ENCODE assay signal across 9 mouse cellular contexts in the genomic region with DNA sequence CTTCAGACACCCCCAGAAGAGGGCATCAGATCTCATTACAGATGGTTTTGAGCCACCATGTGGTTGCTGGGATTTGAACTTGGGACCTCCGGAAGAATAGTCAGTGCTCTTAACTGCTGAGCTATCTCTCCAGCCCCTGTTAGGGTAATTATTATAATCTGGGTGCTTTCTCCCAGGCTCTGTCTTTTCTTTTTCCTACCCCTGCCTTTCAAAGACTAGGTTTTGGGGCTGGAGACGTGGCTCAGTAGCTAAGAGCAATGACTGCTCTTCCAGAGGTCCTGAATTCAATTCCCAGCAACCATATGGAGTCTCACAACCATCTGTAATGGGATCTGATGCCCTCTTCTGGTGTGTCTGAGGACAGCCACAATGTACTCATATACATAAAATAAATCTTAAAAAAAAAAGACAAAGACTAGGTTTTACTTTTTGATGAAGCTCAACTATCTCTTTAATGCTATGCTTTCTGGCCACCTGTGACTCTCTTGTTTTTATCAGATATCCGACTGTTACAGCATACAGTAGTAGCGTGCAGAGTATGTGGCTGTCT. TPM values are rescaled to one million over a fixed set of nuclear protein-coding genes. Genes with fewer than 3 reads are reported as not detected.
DNase-seq lines count a peak whose midpoint lies in the region; ATAC-seq and TF ChIP-seq lines count a peak whose summit lies in the region.
"Had no signal": no experiment of that assay in that cellular context is flagged by ENCODE, and none has a peak within 500 bp of the region (broad histone marks: within the 10 kb centered on the region; RNA-seq: fewer than 3 reads in every experiment).

No protein-coding gene starts in this region.

- peak overlapping the region in 1 of 2 experiments; percentile 83; a peak in 2 of 4 replicates for H3K4me3 ChIP-seq in heart, embryonic 14.5 days (ENCODE audit: control insufficient read depth in 1 of 2, insufficient read depth in 1 of 2, low read depth in 1 of 2, low read length in 2 of 2)
- H3K4me3 ChIP-seq in cortical plate, adult 2 months (ENCODE audit: insufficient read depth, low read length): peak overlapping the region; percentile 87; the same call in 1 of the 2 replicates
- peak overlapping the region; percentile 73 for H3K4me3 ChIP-seq in hindbrain, embryonic 12.5 days
- H3K4me3 ChIP-seq in midbrain, embryonic 11.5 days (ENCODE audit: low read depth, low read length): peak overlapping the region; percentile 91

- no peaks in the 10 kb centered on the region for H3K9me3 ChIP-seq in heart, embryonic 14.5 days (ENCODE audit: control insufficient read depth, low read length)
- no peaks in the 10 kb centered on the region for H3K9me3 ChIP-seq in hindbrain, embryonic 12.5 days (replicated peaks)
- no peaks in the 10 kb centered on the region for H3K9me3 ChIP-seq in midbrain, embryonic 11.5 days (ENCODE audit: control insufficient read depth, low read length)

- no peaks in the 10 kb centered on the region for H3K27me3 ChIP-seq in heart, embryonic 14.5 days (ENCODE audit: control insufficient read depth, insufficient read depth, low read length)
- H3K27me3 ChIP-seq in hindbrain, embryonic 12.5 days: no peaks in the 10 kb centered on the region; the same call in 1 of the 2 replicates
- no peaks in the 10 kb centered on the region; the same call in 1 of the 2 replicates for H3K27me3 ChIP-seq in midbrain, embryonic 11.5 days (ENCODE audit: control insufficient read depth, insufficient read depth, low read length)

- no peak for TF ChIP-seq POLR2A in cortical plate, adult 2 months (IDR thresholded peaks at IDR 0.05; ENCODE audit: extremely low read depth, insufficient read depth, low read length)

- peaks cover 2 to 13% of the 10 kb centered on the region in 2 experiments; a peak in 3 of 4 replicates for H3K4me1 ChIP-seq in heart, embryonic 14.5 days (ENCODE audit: control insufficient read depth in 2 of 2, insufficient read depth in 2 of 2, low read length in 2 of 2)
- H3K4me1 ChIP-seq in cortical plate, adult 2 months (ENCODE audit: control insufficient read depth, insufficient read depth, low read length): peaks cover 1% of the 10 kb centered on the region; the same call in 1 of the 2 replicates
- peaks cover 19% of the 10 kb centered on the region for H3K4me1 ChIP-seq in hindbrain, embryonic 12.5 days
- H3K4me1 ChIP-seq in midbrain, embryonic 11.5 days (ENCODE audit: control insufficient read depth, insufficient read depth, low read length): peaks cover 6% of the 10 kb centered on the region

- peaks cover 28% of the 10 kb centered on the region for H3K36me3 ChIP-seq in heart, embryonic 14.5 days (ENCODE audit: control insufficient read depth, insufficient read depth, low read length)
- H3K36me3 ChIP-seq in hindbrain, embryonic 12.5 days: peaks cover 26% of the 10 kb centered on the region
- peaks cover 4% of the 10 kb centered on the region for H3K36me3 ChIP-seq in midbrain, embryonic 11.5 days (ENCODE audit: control insufficient read depth, insufficient read depth, low read length)

- no peak for ATAC-seq in heart, embryonic 14.5 days (ENCODE audit: insufficient number of reproducible peaks, insufficient read depth, low FRiP score, low read depth)
- no peak for ATAC-seq in hindbrain, embryonic 12.5 days (ENCODE audit: low FRiP score)
- no peak for ATAC-seq in midbrain, embryonic 11.5 days (ENCODE audit: low FRiP score)
- no peak; the same call in 1 of the 2 replicates for ATAC-seq in frontal cortex, adult (ENCODE audit: low TSS enrichment)

- DNase-seq in heart, adult 18-20 months: no peak
- DNase-seq in midbrain, embryonic 11.5 days (ENCODE audit: low spot score, missing footprints): peak; percentile 74
- DNase-seq in adrenal gland, adult 18-20 months (ENCODE audit: low spot score in 2 of 2): no peak
- no peak for DNase-seq in layer of hippocampus, adult 8-10 months (ENCODE audit: low spot score in 2 of 2)
- DNase-seq: right cerebral cortex, postnatal 4 days had no signal

- peak overlapping the region in 1 of 2 experiments; percentile 90; a peak in 1 of 4 replicates for H3K27ac ChIP-seq in heart, embryonic 14.5 days (replicated peaks in 1 of 2; ENCODE audit: control insufficient read depth in 1 of 2, insufficient read depth in 1 of 2, low read depth in 2 of 2, low read length in 2 of 2)
- H3K27ac ChIP-seq in cortical plate, adult 2 months (ENCODE audit: insufficient read depth, low read length): no peak overlapping the region
- no peak overlapping the region for H3K27ac ChIP-seq in hindbrain, embryonic 12.5 days
- no peak overlapping the region for H3K27ac ChIP-seq in midbrain, embryonic 11.5 days (ENCODE audit: low read depth, low read length)

- peak overlapping the region; percentile 72 for H3K4me2 ChIP-seq in heart, embryonic 14.5 days (ENCODE audit: low read length)
- peak overlapping the region; percentile 85 for H3K4me2 ChIP-seq in hindbrain, embryonic 12.5 days (replicated peaks)
- peak overlapping the region; percentile 85 for H3K4me2 ChIP-seq in midbrain, embryonic 11.5 days

- WGBS in heart, embryonic 14.5 days: 51% methylated on average over 4 of the region's 4 CpGs
- 68% methylated on average over 4 of the region's 4 CpGs for WGBS in hindbrain, embryonic 12.5 days
- 61% methylated on average over 4 of the region's 4 CpGs for WGBS in midbrain, embryonic 11.5 days

- TF ChIP-seq CTCF in cortical plate, adult 2 months (IDR thresholded peaks at IDR 0.05; ENCODE audit: extremely low read depth, insufficient read depth, low read length): no peak

- peak overlapping the region; percentile 72 for H3K9ac ChIP-seq in heart, embryonic 14.5 days (ENCODE audit: low read length)
- H3K9ac ChIP-seq in hindbrain, embryonic 12.5 days: peak overlapping the region; percentile 72
- no peak overlapping the region; the same call in 1 of the 2 replicates for H3K9ac ChIP-seq in midbrain, embryonic 11.5 days (ENCODE audit: low read length)

RNA-seq across cellular contexts. Expression of gene Pofut2, which starts 0.9 kb away (rescaled TPM):
- 105 TPM in 2 replicates for polyA plus RNA-seq in heart, embryonic 14.5 days (2014; fragmentation: Nextera tagmentation; extraction: Ambion mirVana)
- total RNA-seq in heart, adult 18-20 months (2021): 10 to 100 TPM; 42.2 to 42.9 TPM
- 30.5 and 30.6 TPM in 2 replicates for polyA plus RNA-seq in cortical plate, adult 2 months (2012; rRNA removed)
- 81.8 and 92.5 TPM in 2 replicates for polyA plus RNA-seq in hindbrain, embryonic 12.5 days (2016; fragmentation: Nextera tagmentation; extraction: Ambion mirVana)
- polyA plus RNA-seq in midbrain, embryonic 11.5 days (2014; fragmentation: Nextera tagmentation; extraction: Ambion mirVana): 63.6 and 69.7 TPM in 2 replicates
- 10 to 100 TPM; 83.1 to 93.5 TPM for total RNA-seq in adrenal gland, adult 18-20 months (2021)
- 10 to 100 TPM; 30.8 to 38.4 (median 32.9) TPM for total RNA-seq in layer of hippocampus, adult 8-10 months (2022)
